Mouse (Mus musculus): Measurements from ENCODE around the gene Csnk2a1.

GRCm38 (mm10) chr2:152178345-152178744, 48.3 kb upstream of the Csnk2a1 start:
- TF ChIP-seq CTCF (IDR thresholded peaks at IDR 0.05; ENCODE audit: borderline replicate concordance, insufficient read depth, low read length) (no peak), POLR2A (IDR thresholded peaks at IDR 0.05; ENCODE audit: low read depth, low read length) (no peak)

All from embryonic fibroblast, embryonic 13.5 days (primary cell).